Mouse (Mus musculus) heart, postnatal 0 days (tissue): ENCODE measurements around the gene Vangl2. TPM values are rescaled to one million over a fixed set of nuclear protein-coding genes. Genes with fewer than 3 reads are reported as not detected.

Experiments
- ATAC-seq: fragments of 200-750 bp; cut with Nextera tagmentation; 2 replicates; pipeline ENCODE4 v1.8.0; 2017; ENCODE audit warnings: low read depth, moderate number of reproducible peaks, moderate library complexity; ENCODE audit not compliant: insufficient read depth
- DNase-seq: peaks from one replicate; pipeline ENCODE4 v3.0.0-alpha.2; 2016; ENCODE audit warnings: low spot score
- H3K27ac ChIP-seq: fragments of 300-500 bp; sonication (generic); 2 replicates; pipeline ENCODE4 v1.5.1; 2014; ENCODE audit warnings: low read depth, mild to moderate bottlenecking
- H3K27me3 ChIP-seq: fragments of 300-500 bp; sonication (generic); 2 replicates; pipeline ENCODE4 v1.6.1; 2014; ENCODE audit warnings: low read length, mixed read lengths; ENCODE audit not compliant: control insufficient read depth, insufficient read depth
- H3K36me3 ChIP-seq: fragments of 300-500 bp; sonication (generic); replicated peaks from 2 replicates; pipeline ENCODE4 v1.6.1; 2014; ENCODE audit warnings: low read length, mixed read lengths; ENCODE audit not compliant: control insufficient read depth, insufficient read depth
- H3K4me1 ChIP-seq: fragments of 300-500 bp; sonication (generic); 2 replicates; pipeline ENCODE4 v1.6.1; 2014; ENCODE audit warnings: antibody characterized with exemption; ENCODE audit not compliant: control insufficient read depth, insufficient read depth
- H3K4me2 ChIP-seq: fragments of 300-500 bp; sonication (generic); 2 replicates; pipeline ENCODE4 v1.6.1; 2014; ENCODE audit warnings: low read depth, mild to moderate bottlenecking, low read length, moderate library complexity
- H3K4me3 ChIP-seq: fragments of 300-500 bp; sonication (generic); 2 replicates; pipeline ENCODE4 v1.5.1; 2014; ENCODE audit warnings: low read depth, low read length
- H3K9ac ChIP-seq: fragments of 300-500 bp; sonication (generic); replicated peaks from 2 replicates; pipeline ENCODE4 v1.6.1; 2014; ENCODE audit warnings: low read depth, low read length, mixed read lengths
- H3K9me3 ChIP-seq: fragments of 300-500 bp; sonication (generic); replicated peaks from 2 replicates; pipeline ENCODE4 v1.6.1; 2016; ENCODE audit warnings: low read length; ENCODE audit not compliant: control insufficient read depth
- CTCF ChIP-seq: IDR thresholded peaks from 2 replicates; pipeline ENCODE4 v1.5.1; 2016; ENCODE audit warnings: antibody characterized with exemption, control low read depth, low read depth
- EP300 ChIP-seq: IDR thresholded peaks from 2 replicates; pipeline ENCODE4 v1.6.1; 2016; ENCODE audit warnings: antibody characterized with exemption, low read depth
- WGBS: fragments of 180-500 bp; shearing (Covaris S2); extraction: QIAGEN DNeasy Blood & Tissue Kit; methylation state at CpG from one replicate; pipeline ENCODE4 v1.1.7; 2014; 5-methylcytosine and 5-hydroxymethylcytosine counted together
- polyA plus RNA-seq: library from polyadenylated mRNA; unstranded; fragments of >200 nt; fragmentation: Nextera tagmentation; extraction: Ambion mirVana; gene quantifications from 2 replicates; pipeline ENCODE4 v1.2.1, GENCODE M21; 2015
- total RNA-seq: library from RNA; depleted of rRNA; stranded (reverse); fragments of >200 nt; gene quantifications from 2 replicates; pipeline ENCODE4 v1.2.3, GENCODE M21; 2014; ENCODE audit warnings: low replicate concordance

Vangl2 gene
- total and polyA plus RNA-seq, 2 experiments from 2014 or later, result 5.2 to 11.2 TPM

- Histone ChIP-seq H3K4me1 (no peaks in the 10 kb centered on the region), H3K4me3 (no peak overlapping the region), H3K4me2 (no peak overlapping the region), H3K27me3 (no peaks in the 10 kb centered on the region), H3K9me3 (no peaks in the 10 kb centered on the region), H3K27ac (no peak overlapping the region), H3K36me3 (no peaks in the 10 kb centered on the region), H3K9ac (no peak overlapping the region)
- no peak for TF ChIP-seq EP300
- ATAC-seq (no peak), DNase-seq (no peak)
- WGBS, result 70% methylated on average over 10 of the region's 10 CpGs
These were observed 57.2 kb downstream of the Vangl2 start for GRCm38 (mm10) chr1:171970854-171971586.

- H3K9me3 ChIP-seq, result no peaks in the 10 kb centered on the region
- no peak overlapping the region for H3K27ac ChIP-seq
- H3K9ac ChIP-seq, result no peak overlapping the region
- no peak overlapping the region for H3K4me2 ChIP-seq
- H3K27me3 ChIP-seq, result no peaks in the 10 kb centered on the region
- ATAC-seq (no peak), DNase-seq (no peak)
- H3K4me3 ChIP-seq, result no peak overlapping the region
- H3K4me1 ChIP-seq, result no peaks in the 10 kb centered on the region
- WGBS, result 69% methylated on average over 6 of the region's 6 CpGs
- no peak for TF ChIP-seq CTCF
- TF ChIP-seq EP300, result no peak
- H3K36me3 ChIP-seq, result no peaks in the 10 kb centered on the region
These were observed 59.0 kb downstream of the Vangl2 start for GRCm38 (mm10) chr1:171969221-171969620.

- DNase-seq, result no peak
- Histone ChIP-seq H3K9me3 (no peaks in the 10 kb centered on the region), H3K36me3 (no peaks in the 10 kb centered on the region), H3K4me1 (no peaks in the 10 kb centered on the region), H3K4me2 (no peak overlapping the region), H3K27me3 (no peaks in the 10 kb centered on the region), H3K27ac (no peak overlapping the region), H3K4me3 (no peak overlapping the region), H3K9ac (no peak overlapping the region)
- TF ChIP-seq EP300 (no peak), CTCF (no peak)
- ATAC-seq, result no peak
- WGBS, result 55% methylated on average over 6 of the region's 6 CpGs
These were observed 62.0 kb downstream of the Vangl2 start for GRCm38 (mm10) chr1:171966054-171966790.

GRCm38 (mm10) chr1:171963613-171964012 lies 64.6 kb downstream of the Vangl2 start:
- no peak for TF ChIP-seq CTCF
- no peak for TF ChIP-seq EP300
- H3K36me3 ChIP-seq, result no peaks in the 10 kb centered on the region
- H3K4me1 ChIP-seq, result no peaks in the 10 kb centered on the region
- H3K9ac ChIP-seq, result no peak overlapping the region
- no peaks in the 10 kb centered on the region for H3K9me3 ChIP-seq
- ATAC-seq, result no peak
- no peak for DNase-seq
- 63% methylated on average over 6 of the region's 6 CpGs for WGBS
- H3K27ac ChIP-seq, result no peak overlapping the region
- H3K4me2 ChIP-seq, result no peak overlapping the region
- no peak overlapping the region for H3K4me3 ChIP-seq
- no peaks in the 10 kb centered on the region for H3K27me3 ChIP-seq

- no peaks in the 10 kb centered on the region for H3K9me3 ChIP-seq
- H3K4me2 ChIP-seq, result no peak overlapping the region
- H3K4me3 ChIP-seq, result no peak overlapping the region
- DNase-seq (no peak), ATAC-seq (no peak)
- TF ChIP-seq EP300 (no peak), CTCF (no peak)
- H3K4me1 ChIP-seq, result no peaks in the 10 kb centered on the region
- H3K27me3 ChIP-seq, result no peaks in the 10 kb centered on the region
- no peak overlapping the region for H3K9ac ChIP-seq
- WGBS, result 78% methylated on average over 6 of the region's 6 CpGs
- no peaks in the 10 kb centered on the region for H3K36me3 ChIP-seq
- H3K27ac ChIP-seq, result no peak overlapping the region; the same call in 1 of the 2 replicates
These were observed 66.5 kb downstream of the Vangl2 start for GRCm38 (mm10) chr1:171961704-171962103.
